Mouse (Mus musculus) intestine, embryonic 16.5 days (tissue): ENCODE measurements around the gene Frat2. TPM values are rescaled to one million over a fixed set of nuclear protein-coding genes. Genes with fewer than 3 reads are reported as not detected.

ENCODE experiments used
- ATAC-seq: fragments of 200-750 bp; cut with Nextera tagmentation; 2 replicates; pipeline ENCODE4 v1.8.0; 2017; ENCODE audit warnings: moderate TSS enrichment, moderate library complexity
- H3K27ac ChIP-seq: fragments of 300-500 bp; sonication (generic); 2 replicates; pipeline ENCODE4 v1.5.1; 2014; ENCODE audit warnings: mild to moderate bottlenecking, low read length
- H3K27me3 ChIP-seq: fragments of 300-500 bp; sonication (generic); replicated peaks from 2 replicates; pipeline ENCODE4 v1.6.1; 2014; ENCODE audit warnings: low read length, control low read depth, mixed read lengths; ENCODE audit not compliant: control insufficient read depth, insufficient read depth
- H3K36me3 ChIP-seq: fragments of 300-500 bp; sonication (generic); 2 replicates; pipeline ENCODE4 v1.6.1; 2014; ENCODE audit warnings: low read length, control low read depth; ENCODE audit not compliant: control insufficient read depth, insufficient read depth
- H3K4me1 ChIP-seq: fragments of 300-500 bp; sonication (generic); 2 replicates; pipeline ENCODE4 v1.6.1; 2014; ENCODE audit warnings: low read length, control low read depth, mixed read lengths; ENCODE audit not compliant: control insufficient read depth, insufficient read depth
- H3K4me2 ChIP-seq: fragments of 300-500 bp; sonication (generic); 2 replicates; pipeline ENCODE4 v1.6.1; 2014; ENCODE audit warnings: low read depth, low read length, control low read depth
- H3K4me3 ChIP-seq: fragments of 300-500 bp; sonication (generic); 2 replicates; pipeline ENCODE4 v1.5.1; 2014; ENCODE audit warnings: mild to moderate bottlenecking, low read length
- H3K9ac ChIP-seq: fragments of 300-500 bp; sonication (generic); 2 replicates; pipeline ENCODE4 v1.6.1; 2014; ENCODE audit warnings: low read depth, low read length
- H3K9me3 ChIP-seq: fragments of 300-500 bp; sonication (generic); 2 replicates; pipeline ENCODE4 v1.6.1; 2016; ENCODE audit warnings: low read length, control low read depth; ENCODE audit not compliant: control insufficient read depth
- WGBS: fragments of 180-500 bp; shearing (Covaris S2); extraction: QIAGEN DNeasy Blood & Tissue Kit; methylation state at CpG from one replicate; pipeline ENCODE4 v1.1.7; 2014; 5-methylcytosine and 5-hydroxymethylcytosine counted together
- polyA plus RNA-seq: library from polyadenylated mRNA; unstranded; fragments of >200 nt; fragmentation: Nextera tagmentation; extraction: Ambion mirVana; gene quantifications from 2 replicates; pipeline ENCODE4 v1.2.1, GENCODE M21; 2015

The Frat2 gene
- polyA plus RNA-seq, 1 experiment from 2014 or later = 4.7 TPM

GRCm38 (mm10) chr19:41816410-41816809, 31.5 kb downstream of the Frat2 start:
- WGBS = 47% methylated on average over 5 of the region's 5 CpGs
- Histone ChIP-seq H3K9me3 (no peaks in the 10 kb centered on the region), H3K27me3 (no peaks in the 10 kb centered on the region), H3K4me3 (no peak overlapping the region), H3K4me2 (no peak overlapping the region), H3K27ac (no peak overlapping the region), H3K36me3 (no peaks in the 10 kb centered on the region), H3K4me1 (peaks cover 3% of the 10 kb centered on the region; the same call in 1 of the 2 replicates), H3K9ac (no peak overlapping the region)
- peak; percentile 23; the same call in 1 of the 2 replicates for ATAC-seq

DNA sequence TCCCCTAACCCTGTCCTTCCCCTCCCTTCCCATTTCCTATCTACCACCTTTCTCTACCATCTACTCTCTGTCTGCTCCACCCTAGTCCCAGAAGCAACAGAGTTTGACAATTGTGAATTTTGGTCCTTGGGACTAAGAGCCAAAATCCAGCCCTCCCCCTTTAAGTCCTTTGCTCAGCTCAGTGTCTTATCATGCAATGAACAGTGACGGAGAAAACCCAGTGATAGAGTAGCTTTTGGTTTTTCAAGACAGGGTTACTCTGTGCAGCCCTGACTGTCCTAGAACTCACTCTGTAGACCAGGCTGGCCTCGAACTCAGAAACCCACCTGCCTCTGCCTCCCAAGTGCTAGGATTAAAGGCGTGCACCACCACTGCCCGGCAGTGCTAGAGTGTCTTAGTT, 34.6 kb downstream of the Frat2 start:
- H3K36me3 ChIP-seq = no peaks in the 10 kb centered on the region
- H3K4me3 ChIP-seq = no peak overlapping the region
- 86% methylated on average over 4 of the region's 4 CpGs for whole genome bisulfite sequencing
- H3K27ac ChIP-seq = no peak overlapping the region
- H3K4me2 ChIP-seq = no peak overlapping the region
- H3K4me1 ChIP-seq = peaks cover 3% of the 10 kb centered on the region; the same call in 1 of the 2 replicates
- H3K9me3 ChIP-seq = no peaks in the 10 kb centered on the region
- no peak for ATAC-seq
- no peaks in the 10 kb centered on the region for H3K27me3 ChIP-seq
- no peak overlapping the region for H3K9ac ChIP-seq

DNA sequence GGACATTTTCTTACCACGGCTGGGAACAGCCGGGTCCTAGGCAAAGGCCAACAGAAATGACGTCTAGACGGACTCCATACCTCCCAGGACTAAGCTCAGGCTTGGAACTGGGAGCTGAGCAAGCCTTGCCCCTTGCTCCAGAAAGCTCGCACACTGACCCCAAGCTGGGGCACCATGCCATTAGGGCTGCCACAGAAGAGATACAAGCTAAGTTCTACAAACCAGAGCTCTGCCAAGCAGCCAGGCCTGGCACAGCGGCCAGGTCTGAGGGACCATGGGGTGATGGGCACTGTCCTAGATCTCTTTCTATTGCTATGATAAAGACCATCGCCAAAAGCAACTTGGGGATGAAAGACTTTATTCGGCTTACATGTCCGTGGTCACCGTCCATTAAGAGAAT, 35.4 kb downstream of the Frat2 start:
- H3K27ac ChIP-seq = no peak overlapping the region
- no peak for ATAC-seq
- no peak overlapping the region for H3K9ac ChIP-seq
- H3K4me2 ChIP-seq = no peak overlapping the region
- no peaks in the 10 kb centered on the region for H3K27me3 ChIP-seq
- H3K36me3 ChIP-seq = no peaks in the 10 kb centered on the region
- H3K4me3 ChIP-seq = no peak overlapping the region
- no peaks in the 10 kb centered on the region for H3K9me3 ChIP-seq
- WGBS = 93% methylated on average over 10 of the region's 10 CpGs
- peaks cover 3% of the 10 kb centered on the region; the same call in 1 of the 2 replicates for H3K4me1 ChIP-seq

DNA sequence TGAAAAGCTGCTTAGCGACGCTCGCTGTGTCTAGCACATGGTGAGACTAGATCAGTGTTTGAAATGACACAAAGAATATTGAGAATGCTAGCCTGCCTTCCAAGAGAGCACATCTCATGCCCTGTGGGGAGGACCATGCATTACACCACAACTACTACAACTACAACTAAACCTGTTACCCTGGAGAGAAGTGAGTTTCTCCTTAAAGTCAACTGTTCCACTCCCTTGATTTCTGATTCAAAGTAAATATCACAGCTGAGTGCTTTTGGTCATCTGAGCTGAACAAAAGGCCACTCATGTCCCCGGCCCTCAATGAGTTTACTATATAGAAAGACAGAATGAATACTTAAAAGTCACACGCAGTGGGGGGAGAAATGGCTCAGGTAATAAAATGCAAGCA, 37.9 kb downstream of the Frat2 start:
- Histone ChIP-seq H3K4me3 (no peak overlapping the region), H3K36me3 (no peaks in the 10 kb centered on the region), H3K27me3 (no peaks in the 10 kb centered on the region), H3K9ac (no peak overlapping the region), H3K4me2 (no peak overlapping the region), H3K4me1 (no peaks in the 10 kb centered on the region), H3K27ac (no peak overlapping the region), H3K9me3 (no peaks in the 10 kb centered on the region)
- WGBS = 84% methylated on average over 5 of the region's 5 CpGs
- no peak for ATAC-seq

GRCm38 (mm10) chr19:41808104-41808634, 39.8 kb downstream of the Frat2 start:
- WGBS = 85% methylated on average over 8 of the region's 8 CpGs

GRCm38 (mm10) chr19:41807497-41807896, 40.4 kb downstream of the Frat2 start:
- 86% methylated on average over 9 of the region's 9 CpGs for WGBS
- no peaks in the 10 kb centered on the region for H3K27me3 ChIP-seq
- no peak overlapping the region for H3K9ac ChIP-seq
- no peak for ATAC-seq
- no peak overlapping the region for H3K4me2 ChIP-seq
- no peaks in the 10 kb centered on the region for H3K4me1 ChIP-seq
- H3K36me3 ChIP-seq = no peaks in the 10 kb centered on the region
- H3K27ac ChIP-seq = no peak overlapping the region
- no peak overlapping the region for H3K4me3 ChIP-seq
- no peaks in the 10 kb centered on the region for H3K9me3 ChIP-seq

More at GRCm38 (mm10) chr19:41808104-41808634, 39.8 kb downstream of the Frat2 start:
- no peak overlapping the region for H3K27ac ChIP-seq
- H3K4me3 ChIP-seq = no peak overlapping the region
- ATAC-seq = no peak
- no peaks in the 10 kb centered on the region for H3K36me3 ChIP-seq
- H3K4me2 ChIP-seq = no peak overlapping the region
- H3K9me3 ChIP-seq = no peaks in the 10 kb centered on the region
- H3K27me3 ChIP-seq = no peaks in the 10 kb centered on the region
- no peaks in the 10 kb centered on the region for H3K4me1 ChIP-seq
- no peak overlapping the region for H3K9ac ChIP-seq

DNA sequence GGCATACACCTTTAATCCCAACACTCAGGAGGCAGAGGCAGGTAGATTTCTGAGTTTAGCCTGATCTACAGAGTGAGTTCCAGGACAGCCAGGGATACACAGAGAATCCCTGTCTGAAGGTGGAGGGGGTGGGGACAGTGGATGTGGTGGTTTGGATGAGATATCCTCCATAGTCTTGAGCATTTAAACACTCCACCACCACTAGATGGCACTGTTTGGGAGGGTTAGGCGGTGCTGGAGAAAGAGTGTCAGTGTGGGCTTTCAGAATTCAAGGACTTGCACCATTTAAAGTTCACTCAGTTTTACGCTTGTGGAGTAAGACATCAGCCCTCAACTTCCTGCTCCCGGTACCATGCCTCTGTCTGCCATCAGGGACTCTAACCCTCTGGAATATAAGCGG, 42.1 kb downstream of the Frat2 start:
- H3K27ac ChIP-seq = no peak overlapping the region
- H3K4me3 ChIP-seq = no peak overlapping the region
- H3K36me3 ChIP-seq = no peaks in the 10 kb centered on the region
- H3K9me3 ChIP-seq = no peaks in the 10 kb centered on the region
- no peaks in the 10 kb centered on the region for H3K4me1 ChIP-seq
- no peak overlapping the region for H3K4me2 ChIP-seq
- ATAC-seq = no peak
- H3K27me3 ChIP-seq = no peaks in the 10 kb centered on the region
- no peak overlapping the region for H3K9ac ChIP-seq
- 92% methylated on average over 4 of the region's 4 CpGs for whole genome bisulfite sequencing

DNA sequence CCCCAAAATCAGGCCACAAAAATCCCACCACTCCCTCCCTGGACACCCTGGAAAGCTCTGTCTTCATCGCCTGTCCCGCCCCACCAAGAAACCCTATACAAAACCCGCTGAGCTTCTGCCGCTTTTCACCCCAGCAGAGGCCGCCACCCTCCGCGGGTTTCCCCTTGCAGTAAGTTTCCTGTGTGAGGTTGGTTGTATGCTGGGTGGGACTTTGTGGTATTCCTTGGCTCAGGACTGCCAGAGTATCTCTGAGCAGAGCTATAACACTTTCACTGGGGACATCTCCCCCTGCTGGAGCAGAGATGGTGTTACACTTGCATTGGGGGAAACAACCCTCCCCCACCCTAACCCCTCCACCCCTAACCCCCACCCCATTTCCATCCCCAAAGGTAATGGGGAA, 44.6 kb downstream of the Frat2 start:
- H3K4me1 ChIP-seq = peaks cover 9% of the 10 kb centered on the region
- no peak overlapping the region for H3K4me2 ChIP-seq
- H3K27ac ChIP-seq = no peak overlapping the region
- 43% methylated on average over 7 of the region's 7 CpGs for WGBS
- H3K4me3 ChIP-seq = no peak overlapping the region
- H3K36me3 ChIP-seq = no peaks in the 10 kb centered on the region
- no peak overlapping the region for H3K9ac ChIP-seq
- ATAC-seq = no peak
- H3K9me3 ChIP-seq = no peaks in the 10 kb centered on the region
- H3K27me3 ChIP-seq = no peaks in the 10 kb centered on the region

DNA sequence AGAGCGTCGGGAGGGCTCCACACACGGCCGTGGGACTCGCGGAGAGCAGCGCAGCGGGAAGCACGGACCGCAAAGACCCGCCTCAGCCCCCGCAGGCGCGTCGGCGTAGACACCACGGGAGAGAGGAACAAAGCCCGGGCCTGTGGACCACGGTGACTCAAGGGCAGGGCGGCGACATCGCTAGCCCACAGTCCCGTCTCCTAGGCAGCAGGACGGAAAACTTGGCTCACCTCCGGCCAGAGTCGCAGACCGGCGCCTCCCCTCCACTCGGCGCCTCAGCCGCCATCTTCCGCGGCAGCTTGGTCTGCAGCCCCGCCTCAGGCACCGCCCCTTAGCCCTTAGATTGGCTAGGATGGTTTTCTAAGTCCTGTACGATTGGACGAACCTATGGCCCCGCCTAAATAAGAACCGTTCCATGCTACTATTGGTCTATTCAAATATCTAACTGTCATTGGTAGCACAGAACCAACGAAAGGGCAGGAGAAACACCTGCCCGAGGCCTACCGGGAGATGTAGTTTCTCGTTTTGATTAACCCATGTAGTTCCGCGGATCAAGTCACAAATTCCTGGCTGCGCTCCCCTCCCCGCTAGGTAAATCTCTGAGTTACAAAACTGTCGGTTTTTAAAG, 46.1 kb downstream of the Frat2 start, which contains the start of gene Arhgap19:
Gene Arhgap19 (minus strand): TSS at position 306 of the 628 bp plus-strand sequence.
- H3K27ac ChIP-seq = peak within 1 kb of the TSS; percentile 38
- no peaks in the 10 kb centered on the region for H3K36me3 ChIP-seq
- H3K9me3 ChIP-seq = no peaks in the 10 kb centered on the region
- H3K9ac ChIP-seq = peak within 1 kb of the TSS; percentile 89
- WGBS = under 1% methylated on average over 48 of the region's 48 CpGs
- H3K4me1 ChIP-seq = peaks cover 10% of the 10 kb centered on the region
- peak within 1 kb of the TSS; percentile 91 for H3K4me3 ChIP-seq
- no peaks in the 10 kb centered on the region for H3K27me3 ChIP-seq
- peak; percentile 100 for ATAC-seq
- H3K4me2 ChIP-seq = peak within 1 kb of the TSS; percentile 83
